Comparison of ENCODE assay signal across 31 mouse cellular contexts in the genomic region with DNA sequence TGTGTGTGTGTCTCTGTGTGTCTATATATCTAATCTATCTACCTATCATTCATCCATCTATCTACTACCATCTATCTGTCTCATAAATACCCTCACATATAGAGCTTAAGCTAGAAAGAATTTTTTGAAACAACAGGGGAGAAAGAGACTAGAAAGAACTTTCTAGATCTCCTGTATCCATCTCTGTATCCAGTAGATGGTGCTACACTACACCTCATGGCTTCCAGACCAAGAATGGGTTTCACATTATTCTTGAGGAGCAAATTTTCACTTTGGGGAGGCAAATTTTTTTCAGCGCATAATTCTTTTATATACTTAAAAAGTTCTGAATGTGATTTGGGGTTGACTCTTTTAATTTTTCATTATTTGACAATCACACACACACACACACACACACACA. TPM values are rescaled to one million over a fixed set of nuclear protein-coding genes. Genes with fewer than 3 reads are reported as not detected.
DNase-seq lines count a peak whose midpoint lies in the region; ATAC-seq and TF ChIP-seq lines count a peak whose summit lies in the region.
"Had no signal": no experiment of that assay in that cellular context is flagged by ENCODE, and none has a peak within 500 bp of the region (broad histone marks: within the 10 kb centered on the region; RNA-seq: fewer than 3 reads in every experiment).

No protein-coding gene starts in this region.

- H3K27ac ChIP-seq in heart, postnatal 0 days (ENCODE audit: low read depth) = no peak overlapping the region
- no peak overlapping the region for H3K27ac ChIP-seq in heart, embryonic 12.5 days (ENCODE audit: poor library complexity, severe bottlenecking)
- H3K27ac ChIP-seq: embryonic facial prominence, embryonic 10.5 days; forebrain, embryonic 12.5 days; hindbrain, embryonic 12.5 days; kidney, embryonic 15.5 days; limb, embryonic 12.5 days; liver, embryonic 13.5 days; neural tube, embryonic 15.5 days; stomach, embryonic 15.5 days had no signal

- TF ChIP-seq CTCF in heart, postnatal 0 days (IDR thresholded peaks at IDR 0.05; ENCODE audit: low read depth) = peak; percentile 25; the same call in 1 of the 2 replicates
- TF ChIP-seq CTCF in Patski (IDR thresholded peaks at IDR 0.05) = peak; percentile 55

- no peak for TF ChIP-seq EP300 in heart, postnatal 0 days (IDR thresholded peaks at IDR 0.05; ENCODE audit: low read depth)

- no peaks in the 10 kb centered on the region for H3K4me1 ChIP-seq in heart, postnatal 0 days (ENCODE audit: control insufficient read depth, insufficient read depth)
- H3K4me1 ChIP-seq in heart, embryonic 12.5 days (replicated peaks) = no peaks in the 10 kb centered on the region
- H3K4me1 ChIP-seq: embryonic facial prominence, embryonic 10.5 days; forebrain, embryonic 12.5 days; hindbrain, embryonic 12.5 days; kidney, embryonic 15.5 days; limb, embryonic 12.5 days; liver, embryonic 13.5 days; neural tube, embryonic 15.5 days; stomach, embryonic 15.5 days had no signal

- no peak for DNase-seq in heart, postnatal 0 days (ENCODE audit: low spot score)
- peak; percentile 13 to 14 for DNase-seq in left cerebral cortex, postnatal 14 days (ENCODE audit: low spot score in 2 of 2)
- no peak for DNase-seq in left cerebral cortex, postnatal 36 days (ENCODE audit: low spot score in 2 of 2)
- DNase-seq in 416B (ENCODE audit: low read depth) (peak; percentile 24), Patski (ENCODE audit: low read depth, low spot score) (no peak)
- DNase-seq in spleen, adult 12 weeks (ENCODE audit: low spot score) = no peak
- DNase-seq: adrenal gland, postnatal 25 days; cerebellum, adult 11-12 months; cerebellum, postnatal 36 days; gastrocnemius, postnatal 36 days; heart, postnatal 10 days; liver, embryonic 13.5 days; midbrain, embryonic 14.5 days; right cerebral cortex, postnatal 25 days; thymus, adult 2 months had no signal

- no peak overlapping the region for H3K4me2 ChIP-seq in heart, postnatal 0 days (ENCODE audit: low read depth, low read length)
- H3K4me2 ChIP-seq in heart, embryonic 12.5 days = no peak overlapping the region
- H3K4me2 ChIP-seq: forebrain, embryonic 12.5 days; hindbrain, embryonic 12.5 days; kidney, embryonic 15.5 days; limb, embryonic 12.5 days; liver, embryonic 13.5 days; neural tube, embryonic 15.5 days; stomach, embryonic 15.5 days had no signal

- CTCF ChIA-PET in Patski (lab: Charles Lee) = interaction anchor here (2.5 kb wide), 1 partner anchor 47 kb away, joined by 17 read pairs; no protein-coding TSS in a partner anchor

- H3K36me3 ChIP-seq in heart, postnatal 0 days (replicated peaks; ENCODE audit: control insufficient read depth, insufficient read depth, low read length) = no peaks in the 10 kb centered on the region
- H3K36me3 ChIP-seq in heart, embryonic 12.5 days = no peaks in the 10 kb centered on the region
- H3K36me3 ChIP-seq: embryonic facial prominence, embryonic 10.5 days; forebrain, embryonic 12.5 days; hindbrain, embryonic 12.5 days; kidney, embryonic 15.5 days; limb, embryonic 12.5 days; liver, embryonic 13.5 days; neural tube, embryonic 15.5 days; stomach, embryonic 15.5 days had no signal

- in situ Hi-C loops in Patski (cut with MboI; ENCODE audit: low pct_unique_long_range_greater_than_20kb) = loop anchor here (25.0 kb wide), 2 partner anchors 177 to 498 kb away; a partner anchor contains a TSS

- H3K9me3 ChIP-seq in heart, postnatal 0 days (replicated peaks; ENCODE audit: control insufficient read depth, low read length) = no peaks in the 10 kb centered on the region
- H3K9me3 ChIP-seq in heart, embryonic 12.5 days (replicated peaks) = no peaks in the 10 kb centered on the region
- H3K9me3 ChIP-seq: embryonic facial prominence, embryonic 10.5 days; forebrain, embryonic 12.5 days; hindbrain, embryonic 12.5 days; kidney, embryonic 15.5 days; limb, embryonic 12.5 days; liver, embryonic 13.5 days; neural tube, embryonic 15.5 days; stomach, embryonic 15.5 days had no signal

- intact Hi-C loops in left cerebral cortex, postnatal 14 days (cut with DNase I) = loop anchor here (2.0 kb wide), 1 partner anchor 46 kb away; no protein-coding TSS in a partner anchor
- intact Hi-C loops in left cerebral cortex, postnatal 36 days (cut with DNase I) = loop anchor here (10.0 kb wide), 1 partner anchor 90 kb away; no protein-coding TSS in a partner anchor

- H3K9ac ChIP-seq in heart, postnatal 0 days (replicated peaks; ENCODE audit: low read depth, low read length) = no peak overlapping the region
- no peak overlapping the region for H3K9ac ChIP-seq in heart, embryonic 12.5 days
- H3K9ac ChIP-seq: forebrain, embryonic 12.5 days; hindbrain, embryonic 12.5 days; kidney, embryonic 15.5 days; limb, embryonic 12.5 days; liver, embryonic 13.5 days; neural tube, embryonic 15.5 days; stomach, embryonic 15.5 days had no signal

- WGBS in heart, postnatal 0 days = 78% methylated on average over 1 of the region's 1 CpGs
- WGBS in heart, embryonic 12.5 days = 75% methylated on average over 1 of the region's 1 CpGs

- H3K4me3 ChIP-seq in heart, postnatal 0 days (ENCODE audit: low read depth, low read length) = no peak overlapping the region
- H3K4me3 ChIP-seq in heart, embryonic 12.5 days = no peak overlapping the region
- H3K4me3 ChIP-seq: embryonic facial prominence, embryonic 10.5 days; forebrain, embryonic 12.5 days; hindbrain, embryonic 12.5 days; kidney, embryonic 15.5 days; limb, embryonic 12.5 days; liver, embryonic 13.5 days; myocyte; neural tube, embryonic 15.5 days; stomach, embryonic 15.5 days had no signal

- ATAC-seq in heart, postnatal 0 days (ENCODE audit: insufficient read depth, low read depth) = no peak
- no peak for ATAC-seq in heart, embryonic 12.5 days (ENCODE audit: insufficient number of reproducible peaks, low FRiP score)
- no peak for ATAC-seq in Patski

- H3K27me3 ChIP-seq in heart, postnatal 0 days (ENCODE audit: control insufficient read depth, insufficient read depth, low read length) = no peaks in the 10 kb centered on the region
- no peaks in the 10 kb centered on the region for H3K27me3 ChIP-seq in heart, embryonic 12.5 days (replicated peaks)
- peaks cover 55% of the 10 kb centered on the region for H3K27me3 ChIP-seq in Patski
- H3K27me3 ChIP-seq: forebrain, embryonic 12.5 days; hindbrain, embryonic 12.5 days; kidney, embryonic 15.5 days; limb, embryonic 12.5 days; liver, embryonic 13.5 days; neural tube, embryonic 15.5 days; stomach, embryonic 15.5 days had no signal

- POLR2A ChIA-PET in Patski (lab: Charles Lee) = no interaction called here

RNA-seq across cellular contexts. Expression of a gene that starts 5.2 kb away (rescaled TPM):
- not detected in 2 replicates for total RNA-seq in heart, postnatal 0 days (2014; rRNA removed; ENCODE audit: low replicate concordance)
- polyA plus RNA-seq in heart, postnatal 0 days (2015; fragmentation: Nextera tagmentation; extraction: Ambion mirVana) = not detected in 2 replicates
- not detected in 2 replicates for polyA plus RNA-seq in heart, embryonic 12.5 days (2016; fragmentation: Nextera tagmentation; extraction: Ambion mirVana)
- not detected for total RNA-seq in left cerebral cortex, postnatal 14 days (2021)
- total RNA-seq in left cerebral cortex, postnatal 36 days (2021) = not detected
- polyA plus RNA-seq in Patski (2021) = not detected
- total RNA-seq: ES-E14; gastrocnemius, postnatal 36 days; heart, postnatal 10 days; layer of hippocampus, adult 18-20 months had no signal
- polyA plus RNA-seq: embryonic facial prominence, embryonic 10.5 days; forebrain, embryonic 12.5 days; hindbrain, embryonic 12.5 days; intestine, embryonic 14.5 days; limb, embryonic 12.5 days; liver, embryonic 13.5 days; midbrain, embryonic 14.5 days; myocyte; urinary bladder, adult 2 months had no signal

RNA-seq across cellular contexts. Expression of a gene that starts 41.1 kb away (rescaled TPM):
- total RNA-seq in heart, postnatal 0 days (2014; rRNA removed; ENCODE audit: low replicate concordance) = 0.15 TPM in 1 of 2 replicates, not detected in the other
- not detected in 2 replicates for polyA plus RNA-seq in heart, postnatal 0 days (2015; fragmentation: Nextera tagmentation; extraction: Ambion mirVana)
- not detected in 2 replicates for polyA plus RNA-seq in heart, embryonic 12.5 days (2016; fragmentation: Nextera tagmentation; extraction: Ambion mirVana)
- total RNA-seq in left cerebral cortex, postnatal 14 days (2021) = not detected
- not detected for total RNA-seq in left cerebral cortex, postnatal 36 days (2021)
- not detected for polyA plus RNA-seq in Patski (2021)
- total RNA-seq: adrenal gland, postnatal 25 days; ES-E14; gastrocnemius, postnatal 36 days; heart, postnatal 10 days; layer of hippocampus, adult 18-20 months; left cerebral cortex, adult 18-20 months; megakaryocyte, adult 5-6 weeks had no signal
- polyA plus RNA-seq: embryonic facial prominence, embryonic 10.5 days; forebrain, embryonic 12.5 days; hindbrain, embryonic 12.5 days; intestine, embryonic 14.5 days; limb, embryonic 12.5 days; liver, embryonic 13.5 days; lung, embryonic 16.5 days; midbrain, embryonic 14.5 days; myocyte; neural tube, embryonic 15.5 days; urinary bladder, adult 2 months had no signal

Comparison
In these comparisons a context has a peak if more than half of its experiments do, and no peak if none do; other contexts are left out.
1. DNase-seq: peak in left cerebral cortex, postnatal 14 days (2 of 2) and 416B (single experiment); none in heart, postnatal 0 days (single experiment), left cerebral cortex, postnatal 36 days (0 of 2), Patski (single experiment) and spleen, adult 12 weeks (single experiment).